Mouse (Mus musculus): ENCODE data around the gene Mep1a. TPM values are rescaled to one million over a fixed set of nuclear protein-coding genes. Genes with fewer than 3 reads are reported as not detected.
A peak's percentile ranks its signal among the peaks of the same experiment; 100 is the strongest.
"Not testable (repeated sequence)": the region's sequence is repeated elsewhere in the genome, so short reads cannot be mapped to it uniquely, and the experiment has no call there.

Mep1a gene
- total RNA-seq (2021): not detected
- long read RNA-seq, experiment 1: 0 reads
- long read RNA-seq, experiment 2: 0 reads

DNA sequence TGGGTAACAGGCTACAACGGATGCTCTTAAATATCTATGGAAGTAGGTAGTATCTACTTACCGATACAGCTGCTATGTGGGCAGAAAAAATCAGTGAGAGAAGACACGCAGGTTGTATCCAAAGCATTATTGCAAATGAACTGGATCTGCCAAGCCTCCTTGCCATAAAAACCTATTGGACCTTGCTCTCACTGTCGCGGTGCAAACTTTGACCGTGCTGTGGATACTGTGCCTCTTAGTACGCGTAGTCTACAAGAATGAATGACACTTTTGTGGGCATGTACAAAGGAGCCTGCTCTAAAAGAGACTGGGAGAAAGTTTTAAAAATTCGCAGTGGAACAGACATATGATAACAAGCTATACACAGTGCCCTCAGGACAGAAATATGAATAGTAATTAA lies at the start of gene Mep1a:
Gene Mep1a (minus strand): TSS at position 221 of the 400 bp plus-strand sequence.
- no peak for DNase-seq
- intact Hi-C loops (cut with DNase I; ENCODE audit: low total_unique reads): no loop called here

DNA sequence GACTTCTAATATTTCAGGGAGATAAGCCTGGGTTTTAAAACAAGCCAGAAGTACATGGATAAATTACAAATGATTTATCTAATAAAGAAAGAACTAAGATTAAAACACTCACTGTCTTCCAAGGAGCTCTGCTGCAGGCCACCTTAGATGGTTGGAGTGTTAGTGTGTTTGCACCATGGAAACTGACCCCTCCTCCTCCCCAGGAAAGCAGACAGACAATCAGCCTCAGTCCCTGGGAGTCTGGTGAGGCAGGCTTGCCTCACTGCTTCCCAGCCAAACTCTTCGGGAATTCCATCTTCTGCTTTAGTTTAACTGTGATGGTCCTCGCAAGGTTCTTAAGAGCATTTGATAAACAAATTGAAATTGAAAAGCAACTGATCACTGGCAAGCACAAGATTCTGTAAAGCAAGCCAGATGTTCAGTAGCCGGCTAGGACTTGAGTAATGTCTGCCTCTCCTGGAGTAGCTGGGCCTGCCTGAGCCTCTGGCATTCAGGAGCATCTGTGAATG lies 48.6 kb upstream of the Mep1a start:
- intact Hi-C loops (cut with DNase I; ENCODE audit: low total_unique reads): no loop called here
- DNase-seq: no peak

DNA sequence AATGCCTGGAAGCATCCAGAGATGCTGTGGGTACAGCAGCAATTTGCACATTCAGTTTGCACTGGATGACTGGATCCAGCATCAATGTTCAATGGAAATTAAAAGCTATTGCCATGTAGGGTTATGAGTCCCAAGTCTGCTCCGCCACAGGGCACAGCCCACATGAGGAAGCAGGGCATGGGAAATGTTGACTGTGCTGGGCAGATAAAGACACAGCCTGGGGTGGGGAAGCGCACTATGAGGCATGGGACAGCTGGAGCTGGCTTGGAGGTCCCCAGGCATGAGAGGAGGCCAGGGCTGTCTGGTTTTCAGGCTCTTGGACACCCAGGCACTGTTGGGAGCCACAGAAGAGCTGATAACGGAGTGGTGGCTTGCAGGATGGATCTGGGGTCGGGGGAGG lies 41.4 kb upstream of the Mep1a start:
- intact Hi-C loops (cut with DNase I; ENCODE audit: low total_unique reads): no loop called here
- no peak for DNase-seq

DNA sequence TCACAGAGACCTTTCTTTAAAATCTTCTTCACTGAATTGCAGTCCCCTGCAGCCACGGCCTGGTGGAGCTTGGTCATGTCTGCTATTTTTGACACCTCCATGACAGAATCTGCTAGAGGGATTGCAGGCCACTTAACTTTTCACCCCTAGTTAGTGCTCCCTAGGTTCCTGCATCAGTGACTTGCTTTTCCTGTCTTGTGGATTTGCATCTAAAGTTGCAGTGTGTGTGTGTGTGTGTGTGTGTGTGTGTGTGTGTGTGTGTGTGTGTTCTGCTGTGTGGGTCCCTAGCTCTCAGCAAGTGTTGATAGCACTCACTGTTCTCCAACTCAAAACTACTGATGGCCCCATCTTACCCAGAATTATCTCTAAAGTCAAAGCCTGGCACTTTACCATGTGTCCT lies 40.9 kb upstream of the Mep1a start, which contains the start of gene Ankrd66:
Gene Ankrd66 (minus strand): TSS at position 101 of the 400 bp plus-strand sequence.
- no peak for DNase-seq
- intact Hi-C loops (cut with DNase I; ENCODE audit: low total_unique reads): no loop called here

DNA sequence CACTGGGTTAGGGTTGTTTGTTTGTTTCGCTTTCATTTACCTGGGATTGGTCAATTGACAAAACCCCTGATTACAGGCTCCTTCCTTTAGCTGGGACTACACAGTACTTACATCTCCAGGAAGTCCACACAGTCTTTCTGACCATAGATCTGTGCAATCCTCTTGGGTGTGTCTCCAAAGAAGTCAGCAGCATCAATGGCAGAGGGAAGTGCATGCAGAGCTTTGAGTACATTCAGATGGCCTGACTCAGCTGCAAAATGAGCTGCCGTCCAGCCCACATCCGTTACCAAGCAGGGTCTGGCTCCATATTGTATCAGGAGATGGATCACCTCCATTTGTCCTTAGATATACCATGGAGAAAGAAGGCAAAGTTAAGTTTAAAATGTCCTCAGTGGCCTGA lies 36.2 kb upstream of the Mep1a start:
- no peak for DNase-seq
- intact Hi-C loops (cut with DNase I; ENCODE audit: low total_unique reads): no loop called here

DNA sequence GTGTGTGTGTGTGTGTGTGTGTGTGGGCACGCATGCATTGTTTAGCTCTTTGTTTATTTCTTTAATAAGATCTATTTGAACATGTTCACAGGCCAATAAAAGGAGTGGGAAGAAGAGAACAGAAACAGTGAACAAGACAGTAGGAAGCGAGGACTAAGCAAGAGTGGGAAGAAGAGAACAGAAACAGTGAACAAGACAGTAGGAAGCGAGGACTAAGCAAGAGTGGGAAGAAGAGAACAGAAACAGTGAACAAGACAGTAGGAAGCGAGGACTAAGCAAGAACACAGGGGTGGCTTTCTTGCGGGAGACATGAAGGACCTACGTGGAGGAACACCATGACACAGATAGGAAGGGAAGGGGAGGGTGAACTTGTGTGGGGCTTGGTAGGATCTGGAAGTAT lies 34.2 kb upstream of the Mep1a start:
- DNase-seq; intact Hi-C loops (cut with DNase I; ENCODE audit: low total_unique reads): not testable (repeated sequence)

DNA sequence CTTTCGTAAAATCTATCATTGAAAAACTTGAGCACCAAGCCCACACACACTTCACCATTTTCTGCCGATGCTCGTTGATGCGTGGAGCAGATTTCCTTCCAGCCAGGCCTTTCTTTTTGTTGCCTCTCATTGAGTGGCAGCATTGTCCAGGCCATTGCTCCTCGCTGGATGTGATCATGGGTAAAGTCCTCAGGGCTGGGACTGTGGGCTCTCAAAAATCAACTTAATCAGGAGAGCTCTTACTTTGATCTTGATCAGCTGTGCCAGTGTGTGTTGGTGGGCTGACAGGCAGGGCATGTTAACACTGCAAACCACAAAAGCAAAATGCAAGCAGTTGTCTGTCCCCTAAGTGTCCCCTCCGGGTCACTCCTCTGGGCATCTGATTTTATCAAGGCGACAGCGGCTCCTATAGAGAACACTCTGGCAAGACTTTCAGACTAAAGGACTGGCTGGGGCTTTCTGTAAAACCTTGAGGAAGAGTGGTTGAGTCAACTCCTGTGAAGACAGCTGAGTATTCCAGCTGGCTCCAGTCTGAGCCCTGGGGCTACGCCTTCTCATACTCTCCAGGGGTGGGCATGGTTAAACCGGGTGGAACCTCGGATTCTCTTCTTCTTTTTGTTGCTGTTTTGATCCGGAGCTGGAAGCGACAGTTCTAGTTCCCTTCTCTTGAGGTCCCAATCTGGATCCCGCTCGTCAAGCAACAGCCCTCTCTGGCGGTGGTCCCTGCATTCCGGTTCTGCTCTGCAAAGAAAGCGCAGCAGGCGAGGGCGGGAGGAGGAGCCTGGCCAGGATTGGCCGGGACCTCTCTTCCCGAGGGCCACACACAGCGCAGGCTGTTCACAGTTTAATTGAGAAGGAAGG lies 32.0 kb upstream of the Mep1a start:
- intact Hi-C loops (cut with DNase I; ENCODE audit: low total_unique reads): no loop called here

DNA sequence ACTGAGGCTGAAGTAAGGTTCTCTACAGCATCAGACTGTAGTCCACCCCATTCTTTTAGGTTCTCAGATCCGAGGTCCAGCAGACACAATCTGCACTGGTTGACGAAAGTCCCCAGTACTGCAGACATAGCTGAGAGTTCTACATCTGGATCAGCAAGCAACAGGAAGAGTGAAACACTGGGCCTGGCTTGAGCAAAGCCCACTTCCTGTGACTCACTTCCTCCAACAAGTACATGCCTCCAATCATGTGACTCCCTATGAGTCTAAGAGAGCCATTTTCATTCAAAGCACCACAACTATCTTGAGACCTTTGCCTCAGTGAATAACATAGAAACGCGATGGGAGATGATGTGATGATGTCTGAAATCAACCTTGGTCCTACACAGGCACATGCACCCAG lies 28.6 kb upstream of the Mep1a start:
- no peak for DNase-seq
- intact Hi-C loops (cut with DNase I; ENCODE audit: low total_unique reads): no loop called here

More for the DNA sequence above, 32.0 kb upstream of the Mep1a start:
- peak; percentile 58 for DNase-seq

DNA sequence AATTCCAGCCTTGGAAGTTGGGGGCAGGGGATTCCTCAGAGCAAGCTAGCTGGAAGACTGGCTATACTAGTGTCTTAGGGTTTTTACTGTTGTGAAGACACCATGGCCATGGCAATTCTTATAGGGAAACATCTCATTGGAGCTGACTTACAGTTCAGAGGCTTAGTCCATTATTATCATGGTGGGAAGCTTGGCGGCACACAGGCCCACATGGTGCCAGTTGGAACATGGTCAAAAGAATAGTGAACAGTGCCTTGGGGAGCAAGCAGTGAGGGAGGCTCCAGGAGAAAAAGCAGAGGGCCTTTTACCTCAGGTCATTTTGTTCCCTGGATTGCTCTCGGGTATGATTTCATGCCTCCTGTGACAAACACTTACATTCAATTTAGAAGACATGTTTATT lies 27.9 kb upstream of the Mep1a start:
- intact Hi-C loops (cut with DNase I; ENCODE audit: low total_unique reads): no loop called here
- no peak for DNase-seq

DNA sequence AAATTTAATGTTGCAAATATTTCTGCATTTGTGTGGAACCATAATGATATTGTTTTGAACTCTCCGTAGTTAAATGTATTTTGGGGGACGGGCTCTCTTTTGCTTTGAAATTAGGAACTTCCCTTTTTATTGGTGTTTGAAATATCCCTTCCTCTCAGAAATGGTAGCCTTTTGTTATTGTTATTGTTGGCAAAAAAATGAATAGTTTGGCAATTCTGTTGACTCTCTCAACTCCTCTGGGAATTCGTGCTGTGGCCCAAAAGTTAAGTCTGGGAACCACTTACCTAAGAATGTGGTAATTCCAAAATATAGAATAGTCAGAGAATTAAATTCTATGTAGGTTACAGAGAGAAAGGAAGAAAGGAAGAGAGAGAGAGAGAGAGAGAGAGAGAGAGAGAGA lies 17.6 kb upstream of the Mep1a start:
- no peak for DNase-seq
- intact Hi-C loops (cut with DNase I; ENCODE audit: low total_unique reads): no loop called here

DNA sequence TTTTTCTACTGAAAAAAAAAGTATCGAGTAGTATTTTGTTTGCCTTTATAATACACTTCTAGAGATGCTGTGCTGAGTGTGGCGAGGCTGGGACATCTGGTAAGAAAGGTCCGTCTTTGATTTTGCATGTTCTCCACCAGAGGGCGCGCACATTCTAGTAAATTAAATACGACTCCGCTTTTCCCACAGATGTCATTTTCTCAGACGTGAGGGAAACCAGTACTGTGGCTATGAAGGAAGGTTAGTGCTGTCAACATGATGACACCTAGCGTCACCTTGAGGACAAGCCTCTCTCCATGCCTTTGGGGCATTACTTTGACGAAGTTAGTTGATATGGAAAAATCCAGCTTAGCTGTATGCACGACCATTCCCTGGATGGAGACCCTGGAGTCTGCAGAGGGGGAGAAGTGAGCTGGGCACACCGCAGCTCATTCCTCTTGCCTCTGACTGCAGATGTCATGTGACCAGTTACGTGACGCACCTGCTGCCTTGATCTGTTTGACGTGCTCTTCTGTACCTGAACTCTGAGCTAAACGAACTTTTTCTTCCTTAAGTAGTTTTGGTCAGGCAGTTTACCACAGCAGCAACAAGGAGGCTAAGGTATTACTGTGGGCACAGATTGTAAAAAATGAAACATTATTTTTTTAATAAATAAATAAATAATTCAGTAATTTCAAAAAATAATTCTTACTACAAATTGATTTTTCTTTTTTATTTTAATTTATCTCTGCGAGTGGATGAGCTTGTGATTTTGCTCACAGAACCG lies 16.2 kb upstream of the Mep1a start:
- intact Hi-C loops (cut with DNase I; ENCODE audit: low total_unique reads): loop anchor here (5.0 kb wide), 1 partner anchor 88 kb away; no protein-coding TSS in a partner anchor
- peak; percentile 55 for DNase-seq

DNA sequence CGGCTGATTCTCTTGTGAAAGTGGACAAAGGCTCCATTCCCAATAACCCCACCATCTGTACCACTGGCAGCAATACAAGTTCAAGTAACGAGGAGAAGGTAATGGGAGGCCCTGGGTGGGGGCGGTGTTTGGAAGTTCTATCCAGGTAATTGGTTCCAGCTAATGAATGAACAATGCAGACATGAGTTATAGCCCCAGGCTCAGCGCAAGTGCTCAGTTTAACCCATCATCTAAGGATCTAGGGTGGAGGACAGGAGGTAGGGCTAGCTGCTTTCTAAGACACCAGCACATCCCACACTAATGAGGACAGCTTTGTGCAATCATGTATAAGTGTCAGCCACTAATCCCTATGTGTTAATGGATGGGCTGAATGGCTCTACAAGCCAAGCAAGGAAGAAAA lies 8.2 kb upstream of the Mep1a start:
- DNase-seq: no peak
- intact Hi-C loops (cut with DNase I; ENCODE audit: low total_unique reads): no loop called here

DNA sequence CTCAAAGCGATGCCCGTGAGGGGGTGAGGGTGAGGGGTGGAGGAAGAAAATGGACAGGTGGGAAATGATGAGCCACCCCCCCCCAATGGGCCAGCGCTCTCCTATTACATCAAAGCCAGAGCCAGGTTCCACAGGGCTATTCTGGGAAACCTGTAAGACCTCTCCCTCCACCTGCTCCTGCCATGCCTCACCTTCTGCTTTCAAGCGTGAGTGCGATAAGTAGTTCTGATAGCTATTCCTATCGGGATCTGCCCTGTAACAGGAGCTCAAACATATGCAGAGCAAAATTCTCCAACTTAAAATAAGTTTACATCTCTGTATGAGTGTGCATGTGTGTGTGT lies 2.0 kb upstream of the Mep1a start:
- DNase-seq: no peak
- intact Hi-C loops (cut with DNase I; ENCODE audit: low total_unique reads): no loop called here

DNA sequence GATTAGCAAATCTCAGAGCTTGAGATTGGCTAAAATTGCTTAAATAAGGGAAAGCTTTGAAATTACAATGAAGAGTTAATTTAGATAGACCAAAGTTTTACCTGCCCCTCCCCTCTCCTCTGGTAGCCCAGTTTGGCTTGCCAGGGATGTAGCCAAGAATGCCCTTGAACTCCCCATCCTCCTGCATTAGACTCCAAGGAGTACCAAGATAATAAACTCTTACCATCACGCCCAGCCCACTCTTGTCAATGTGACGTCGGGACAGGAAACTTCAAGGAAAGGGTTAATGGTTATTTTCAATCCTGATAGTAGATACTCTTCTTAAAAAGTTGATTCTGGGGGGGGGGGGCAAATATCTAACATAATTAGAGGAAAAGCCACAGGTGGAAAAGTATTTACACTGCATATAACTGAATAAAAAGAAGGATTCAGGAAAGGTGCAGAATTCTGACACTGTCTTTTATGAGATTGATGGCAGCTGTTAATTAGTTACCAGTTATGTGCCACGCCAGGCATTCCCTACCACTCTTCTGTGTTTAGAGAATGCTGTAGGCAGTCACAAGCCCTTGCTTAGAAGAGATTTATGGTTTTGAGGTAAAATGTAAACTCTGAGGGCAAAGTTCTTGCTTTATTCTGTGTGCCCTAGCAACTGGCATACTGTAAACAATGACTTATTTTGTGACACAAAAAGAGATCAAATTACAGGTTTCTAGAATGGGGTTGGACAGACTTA lies 1.4 kb upstream of the Mep1a start:
- intact Hi-C loops (cut with DNase I; ENCODE audit: low total_unique reads): no loop called here
- no peak for DNase-seq

DNA sequence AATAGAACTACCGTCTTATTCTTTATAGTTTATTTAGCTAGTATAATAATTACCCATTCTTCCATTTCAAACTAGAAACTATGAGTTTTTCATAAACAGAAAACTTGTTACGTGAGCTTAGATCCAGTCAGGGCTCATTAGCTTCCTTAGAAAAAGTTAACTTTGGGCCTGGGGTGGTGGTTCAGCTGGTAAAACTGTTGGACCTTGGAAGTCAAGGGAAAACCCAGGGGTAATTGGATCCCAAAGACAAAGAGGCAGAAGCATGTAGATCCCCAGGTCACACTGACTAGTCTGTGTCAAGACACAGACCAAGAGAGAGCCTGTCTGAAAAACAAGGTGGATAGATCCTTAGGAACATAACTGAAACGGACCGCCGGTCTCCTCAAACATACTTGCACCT lies 981 bp downstream of the Mep1a start:
- no peak for DNase-seq
- intact Hi-C loops (cut with DNase I; ENCODE audit: low total_unique reads): no loop called here

DNA sequence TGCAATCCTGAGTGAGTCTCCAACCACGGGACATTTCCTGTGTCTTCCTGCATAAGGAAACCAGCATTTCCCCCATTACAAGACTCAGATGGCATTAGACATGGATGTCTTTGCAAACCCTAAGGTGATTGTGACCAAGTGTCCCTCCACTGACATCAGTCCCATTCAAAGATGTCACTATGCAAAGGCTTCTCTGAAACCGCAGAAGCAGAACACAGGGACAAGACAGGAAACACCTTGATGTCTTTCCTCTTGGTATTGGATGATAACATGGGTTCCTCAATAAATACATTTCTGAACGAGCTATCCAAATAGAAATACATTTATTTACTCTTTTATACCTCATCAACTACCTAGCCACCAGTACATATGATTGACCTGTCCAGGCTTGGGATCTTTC lies 1.4 kb downstream of the Mep1a start:
- intact Hi-C loops (cut with DNase I; ENCODE audit: low total_unique reads): no loop called here
- DNase-seq: no peak

DNA sequence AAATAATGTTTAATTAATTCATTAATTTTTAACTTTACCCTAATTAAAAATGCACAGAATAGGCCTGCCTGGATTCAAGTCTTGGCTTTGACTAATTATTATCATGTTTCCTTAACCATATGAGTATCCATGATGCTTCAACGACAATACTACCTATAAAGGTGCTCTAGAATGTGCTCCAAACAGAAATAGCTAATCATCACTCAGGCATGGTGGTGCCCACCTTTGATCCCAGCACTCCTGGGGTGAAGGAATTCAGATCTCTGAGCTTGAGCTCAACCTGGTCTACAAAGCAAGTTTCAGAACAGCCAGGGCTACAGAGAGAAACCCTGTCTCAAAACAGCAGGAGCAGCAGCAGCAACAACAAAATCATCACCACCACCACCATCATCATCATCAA lies 2.1 kb downstream of the Mep1a start:
- intact Hi-C loops (cut with DNase I; ENCODE audit: low total_unique reads): no loop called here

DNA sequence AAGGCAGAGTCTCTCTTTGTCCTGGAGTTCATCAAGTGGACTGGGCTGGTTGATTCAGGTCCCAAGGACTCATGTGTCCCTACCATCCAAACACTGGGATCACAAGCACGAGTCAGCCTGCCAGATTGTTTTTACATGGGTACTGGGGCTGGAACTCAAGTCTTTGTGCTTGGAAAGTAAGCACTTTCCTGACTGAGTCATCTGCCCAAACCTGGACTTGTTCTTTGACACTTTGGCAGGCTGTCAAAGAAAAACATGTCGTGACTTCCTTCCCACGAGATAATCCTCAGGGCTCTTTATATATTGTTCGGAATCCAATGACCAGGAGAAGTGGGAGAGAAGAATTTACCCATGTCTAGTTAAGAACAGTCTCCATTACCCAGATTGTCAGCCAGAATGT lies 5.1 kb downstream of the Mep1a start:
- intact Hi-C loops (cut with DNase I; ENCODE audit: low total_unique reads): no loop called here
- no peak for DNase-seq

More for the DNA sequence above, 2.1 kb downstream of the Mep1a start:
- DNase-seq: no peak

DNA sequence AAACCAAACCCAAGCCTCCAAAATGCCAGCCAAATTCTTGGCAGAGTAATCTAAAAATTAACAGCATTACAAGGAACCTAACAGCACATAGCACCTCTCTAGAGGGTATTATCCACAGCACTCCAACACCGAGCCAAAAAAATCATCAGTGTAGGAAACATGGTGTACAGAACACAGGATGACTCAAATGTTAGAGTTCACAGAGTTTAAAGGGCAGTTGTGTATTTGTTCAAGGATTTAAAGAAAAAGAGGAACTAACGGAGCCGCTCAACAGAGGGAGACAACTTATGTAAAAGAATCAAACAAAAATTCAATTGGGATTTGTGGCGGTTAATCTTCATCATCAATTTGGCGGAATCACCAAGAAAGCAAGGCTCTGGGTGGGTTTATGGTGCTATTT lies 7.1 kb downstream of the Mep1a start:
- intact Hi-C loops (cut with DNase I; ENCODE audit: low total_unique reads): no loop called here
- DNase-seq: no peak

DNA sequence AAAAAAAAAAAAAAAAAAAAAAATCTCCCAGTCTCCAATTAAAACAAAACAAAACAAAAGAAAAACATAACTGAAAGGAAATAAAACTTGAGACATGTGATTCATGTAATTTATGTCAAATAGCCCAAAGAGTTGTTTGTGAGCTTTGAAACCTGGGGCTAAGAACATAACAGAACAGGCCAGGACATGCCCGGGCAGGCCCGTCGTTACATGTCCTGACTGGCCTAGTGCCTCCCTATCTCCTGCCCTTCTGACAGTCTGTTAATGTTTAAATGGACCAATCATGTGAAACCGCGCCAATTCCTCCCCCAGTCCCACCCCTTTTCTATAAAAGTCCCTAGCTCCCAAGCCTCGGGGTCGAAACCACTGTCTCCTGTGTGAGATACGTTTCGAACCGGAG lies 12.2 kb downstream of the Mep1a start:
- DNase-seq; intact Hi-C loops (cut with DNase I; ENCODE audit: low total_unique reads): not testable (repeated sequence)
